Mouse (Mus musculus) megakaryocyte-erythroid progenitor cell, adult 5-6 weeks (primary cell): ENCODE data around the gene Arcn1. TPM values are rescaled to one million over a fixed set of nuclear protein-coding genes. Genes with fewer than 3 reads are reported as not detected.
A peak's percentile ranks its signal among the peaks of the same experiment; 100 is the strongest.

ENCODE experiments used
- ATAC-seq: replicated peaks from 2 replicates; pipeline ENCODE4 v1.8.0; 2016; ENCODE audit warnings: mild to moderate bottlenecking, inconsistent platforms; ENCODE audit not compliant: severe bottlenecking, poor library complexity, low FRiP score, low TSS enrichment
- total RNA-seq, 2 experiments: library from RNA; stranded (forward) in 1 of 2; stranded (reverse) in 1 of 2; fragments of 200-1000, 215-1000 nt in 1 of 2; fragments of >200 nt in 1 of 2; fragmentation: Nextera tagmentation in 1 of 2; gene quantifications; 2 replicates each; pipeline ENCODE4 v1.2.3; 2014 to 2017

The Arcn1 gene
- total RNA-seq, 2 experiments from 2014 or later = 111 to 182 TPM

- ATAC-seq = no peak
These were observed 20.3 kb downstream of the Arcn1 start for GRCm38 (mm10) chr9:44747341-44747740.

- no peak for ATAC-seq
These were observed 21.0 kb downstream of the Arcn1 start for GRCm38 (mm10) chr9:44746666-44747065.

GRCm38 (mm10) chr9:44745371-44745770 lies 22.3 kb downstream of the Arcn1 start:
- no peak for ATAC-seq

GRCm38 (mm10) chr9:44740663-44741192 lies 26.9 kb downstream of the Arcn1 start:
- ATAC-seq = 0 out of 2 replicates have a peak, but pooled peaks have one; percentile 45

GRCm38 (mm10) chr9:44737240-44737949 lies 30.2 kb downstream of the Arcn1 start:
- ATAC-seq = no peak

- ATAC-seq = no peak
These were observed 31.3 kb downstream of the Arcn1 start for GRCm38 (mm10) chr9:44736301-44736700.

GRCm38 (mm10) chr9:44735886-44736285 lies 31.8 kb downstream of the Arcn1 start:
- ATAC-seq = no peak

- ATAC-seq = peak; percentile 27; the same call in 1 of the 2 replicates
These were observed 32.8 kb downstream of the Arcn1 start, which contains the start of gene Phldb1 for GRCm38 (mm10) chr9:44734524-44735494. Phldb1 (minus strand) TSS chr9:44735198.

GRCm38 (mm10) chr9:44733671-44734523 lies 33.7 kb downstream of the Arcn1 start:
- 0 out of 2 replicates have a peak, but pooled peaks have one; percentile 12 for ATAC-seq

GRCm38 (mm10) chr9:44732921-44733530 lies 34.6 kb downstream of the Arcn1 start:
- no peak for ATAC-seq

- ATAC-seq = peak; percentile 62
These were observed 35.5 kb downstream of the Arcn1 start for GRCm38 (mm10) chr9:44732130-44732549.

GRCm38 (mm10) chr9:44727441-44727840 lies 40.2 kb downstream of the Arcn1 start:
- ATAC-seq = no peak

GRCm38 (mm10) chr9:44726431-44727146 lies 41.1 kb downstream of the Arcn1 start:
- no peak for ATAC-seq

GRCm38 (mm10) chr9:44724665-44725064 lies 43.0 kb downstream of the Arcn1 start:
- ATAC-seq = no peak

GRCm38 (mm10) chr9:44724223-44724622 lies 43.4 kb downstream of the Arcn1 start:
- ATAC-seq = no peak

GRCm38 (mm10) chr9:44723521-44724041 lies 44.1 kb downstream of the Arcn1 start:
- ATAC-seq = no peak

GRCm38 (mm10) chr9:44723008-44723407 lies 44.6 kb downstream of the Arcn1 start:
- no peak for ATAC-seq

- no peak for ATAC-seq
These were observed 45.1 kb downstream of the Arcn1 start for GRCm38 (mm10) chr9:44722575-44722974.
